Mouse (Mus musculus) stomach, postnatal 0 days (tissue): ENCODE measurements around the gene Hdac7.

Source experiments
- CTCF ChIP-seq: IDR thresholded peaks from 2 replicates; pipeline ENCODE4 v1.5.1; 2016; ENCODE audit warnings: antibody characterized with exemption, low read depth, mild to moderate bottlenecking, moderate library complexity
- EP300 ChIP-seq: optimal IDR thresholded peaks from 2 replicates; pipeline ENCODE3; 2016; ENCODE audit warnings: antibody characterized with exemption

DNA sequence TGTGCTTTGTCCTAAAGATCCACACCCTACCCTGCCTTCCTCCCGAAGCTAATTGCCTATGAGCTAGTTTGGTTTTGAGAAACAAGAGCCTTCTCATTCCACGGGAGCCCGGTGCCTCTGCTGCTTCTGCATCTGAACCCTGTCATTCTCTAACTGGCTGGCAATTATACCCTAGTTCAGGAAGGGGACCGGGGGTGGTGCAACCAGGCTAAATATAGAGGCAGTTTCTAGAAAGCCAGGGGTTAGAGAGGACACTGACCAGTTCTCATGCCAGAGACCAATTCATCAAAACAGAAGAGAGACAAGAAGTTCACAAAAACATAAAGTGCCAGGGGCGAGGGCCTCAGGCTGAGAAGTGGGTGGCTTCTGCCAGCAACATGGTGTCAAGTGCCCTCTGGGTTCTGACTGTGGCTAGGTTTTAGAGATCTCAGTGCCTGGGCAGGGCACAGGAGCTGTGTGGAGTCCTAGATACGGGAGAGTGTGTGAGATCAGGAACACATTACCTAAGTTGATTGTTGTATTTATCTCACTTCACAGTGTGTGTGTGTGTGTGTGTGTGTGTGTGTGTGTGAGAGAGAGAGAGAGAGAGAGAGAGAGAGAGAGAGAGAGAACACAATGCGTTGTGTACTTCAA, 34.5 kb upstream of the Hdac7 start:
- TF ChIP-seq CTCF (no peak), EP300 (no peak)
